Mouse (Mus musculus): Measurements from ENCODE around the gene 4921504E06Rik. TPM values are rescaled to one million over a fixed set of nuclear protein-coding genes. Genes with fewer than 3 reads are reported as not detected.

Gene 4921504E06Rik
- polyA plus RNA-seq, 1 experiment, result not detected

- peak overlapping the region; percentile 37 for H3K4me2 ChIP-seq (ENCODE audit: low read depth)
- no peaks in the 10 kb centered on the region for H3K27me3 ChIP-seq (ENCODE audit: control insufficient read depth, insufficient read depth, insufficient read length)
- no peak overlapping the region for H3K4me3 ChIP-seq
- no peak overlapping the region for H3ac ChIP-seq (ENCODE audit: control insufficient read depth, insufficient read length)
- no peaks in the 10 kb centered on the region for H3K36me3 ChIP-seq (ENCODE audit: control insufficient read depth, insufficient read depth)
- no peaks in the 10 kb centered on the region for H3K79me2 ChIP-seq (ENCODE audit: control insufficient read depth, insufficient read depth)
- TF ChIP-seq POLR2AphosphoS2 (IDR thresholded peaks at IDR 0.05; ENCODE audit: insufficient read length, low read depth), result no peak
- no peak for TF ChIP-seq MYOD1 (IDR thresholded peaks at IDR 0.05; ENCODE audit: control insufficient read depth in 1 of 3, insufficient read length in 2 of 3, low read depth in 2 of 3)
- TF ChIP-seq REST (IDR thresholded peaks at IDR 0.05; ENCODE audit: insufficient read depth, insufficient read length), result no peak
- TF ChIP-seq MAX (IDR thresholded peaks at IDR 0.05; ENCODE audit: low read depth), result no peak
- TF ChIP-seq MYOG (IDR thresholded peaks at IDR 0.05; ENCODE audit: control insufficient read depth in 1 of 3, insufficient read depth in 1 of 3, insufficient read length in 2 of 3, low read depth in 2 of 3), result no peak
- no peak for TF ChIP-seq USF1 (IDR thresholded peaks at IDR 0.05; ENCODE audit: low read depth)
- TF ChIP-seq E2F4 (IDR thresholded peaks at IDR 0.05; ENCODE audit: insufficient read depth), result no peak
- no peak for TF ChIP-seq SRF (IDR thresholded peaks at IDR 0.05; ENCODE audit: control insufficient read depth, insufficient read length, low read depth)
- TF ChIP-seq CEBPB (IDR thresholded peaks at IDR 0.05; ENCODE audit: insufficient read depth, poor library complexity, severe bottlenecking), result no peak
- no peak for TF ChIP-seq POLR2A (IDR thresholded peaks at IDR 0.05; ENCODE audit: insufficient read length, low read depth)
- no peak for TF ChIP-seq TCF12 (IDR thresholded peaks at IDR 0.05; ENCODE audit: insufficient read depth, poor library complexity, severe bottlenecking)
- TF ChIP-seq TCF3 (IDR thresholded peaks at IDR 0.05; ENCODE audit: insufficient read length, low read depth), result no peak
Measured at GRCm38 (mm10) chr2:19414222-19414965, 139.3 kb downstream of the 4921504E06Rik start.

Other genes with a start within 250 kb of the 4921504E06Rik start
- 2.5 TPM for gene Msrb2, start 182.5 kb downstream of the 4921504E06Rik start, polyA plus RNA-seq (2012; fragmentation: generic; extraction: Trizol)
- gene Ptf1a, start 108.3 kb downstream of the 4921504E06Rik start, polyA plus RNA-seq (2012; fragmentation: generic; extraction: Trizol), result not detected
- 3.5 TPM for gene Otud1, start 103.8 kb upstream of the 4921504E06Rik start, polyA plus RNA-seq (2012; fragmentation: generic; extraction: Trizol)

All from myocyte (in vitro differentiated cells).